Mouse (Mus musculus) v-Abl transformed pro-B cells (cell line): ENCODE results near the gene 2300009A05Rik.

Source experiments
- in situ Hi-C, 2 experiments: fragments of 400-800 bp; cut with MboI; formaldehyde crosslinking; loops; one replicate each; pipeline ENCODE4 v1.15.1; 2025; ENCODE audit not compliant: unreplicated experiment in 2 of 2

Gene 2300009A05Rik

GRCm38 (mm10) chr9:63350030-63350429 is 49.0 kb downstream of the 2300009A05Rik start:
- in situ Hi-C loops: no loop called here

- in situ Hi-C loops: no loop called here
Observed at GRCm38 (mm10) chr9:63349241-63349640, 49.8 kb downstream of the 2300009A05Rik start.

DNA sequence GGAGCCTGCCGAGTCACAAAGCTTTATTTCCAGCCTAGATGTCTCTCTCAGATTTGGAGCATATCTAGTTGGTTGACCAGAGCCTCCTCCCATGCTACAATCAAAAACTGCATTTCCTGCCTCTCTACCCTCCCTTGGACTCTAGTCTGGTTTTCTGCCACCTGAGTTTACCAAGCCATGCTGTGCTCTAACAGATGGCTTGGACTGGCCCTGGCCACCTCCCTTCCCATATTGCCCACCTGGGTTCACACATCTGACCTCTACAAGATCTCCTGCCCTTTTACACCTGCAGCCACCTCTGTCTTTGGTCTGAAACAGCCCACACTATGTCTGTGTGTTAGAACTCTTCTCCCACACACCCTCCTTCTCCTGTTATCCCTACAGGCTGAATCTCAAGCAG is 50.9 kb downstream of the 2300009A05Rik start:
- in situ Hi-C loops: no loop called here

DNA sequence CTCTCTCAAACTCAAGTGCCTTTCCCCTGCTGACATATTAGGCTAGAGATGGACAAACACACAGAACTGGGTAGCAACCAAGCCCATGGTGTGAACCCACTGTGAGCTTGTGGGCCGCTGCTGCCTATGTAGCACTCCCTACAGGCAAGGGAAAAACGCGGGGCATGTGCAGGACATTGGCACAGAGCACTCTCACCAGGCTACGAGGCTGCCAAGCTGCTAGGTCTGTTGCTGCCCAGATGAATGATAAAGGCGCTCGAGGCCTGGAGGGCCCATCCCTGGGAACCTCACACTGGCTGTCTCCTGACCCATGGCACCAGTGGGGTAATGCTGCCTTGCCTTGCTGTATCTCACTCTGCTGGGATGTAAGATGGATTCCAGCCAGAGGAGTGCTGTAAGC is 53.0 kb downstream of the 2300009A05Rik start:
- in situ Hi-C loops: no loop called here
